Mouse (Mus musculus) thymus, postnatal 0 days (tissue): ENCODE data around the gene Polr2c. TPM values are rescaled to one million over a fixed set of nuclear protein-coding genes. Genes with fewer than 3 reads are reported as not detected.

Experiments
- DNase-seq: peaks from one replicate; pipeline ENCODE4 v3.0.0-alpha.2; 2015; ENCODE audit warnings: low spot score
- polyA plus RNA-seq: library from polyadenylated mRNA; unstranded; fragments of >200 nt; fragmentation: Nextera tagmentation; extraction: Ambion mirVana; gene quantifications from 2 replicates; pipeline ENCODE4 v1.2.1, GENCODE M21; 2015

The Polr2c gene
- polyA plus RNA-seq, 1 experiment from 2014 or later, result 139 TPM

GRCm38 (mm10) chr8:94922176-94922575 lies 64.9 kb downstream of the Polr2c start:
- no peak for DNase-seq

GRCm38 (mm10) chr8:94922602-94923001 lies 65.4 kb downstream of the Polr2c start:
- peak; percentile 34 for DNase-seq

Other genes with a start within 250 kb of the Polr2c start
- gene Arl2bp, start 190.8 kb upstream of the Polr2c start, polyA plus RNA-seq, result 75.9 and 92.2 TPM in 2 replicates
- gene Pllp, start 161.2 kb upstream of the Polr2c start, polyA plus RNA-seq, result 0.44 and 0.90 TPM in 2 replicates
- gene Ccl22, start 111.9 kb upstream of the Polr2c start, polyA plus RNA-seq, result 24.8 and 28.7 TPM in 2 replicates
- gene Cx3cl1, start 85.4 kb upstream of the Polr2c start, polyA plus RNA-seq, result 5.6 and 9.6 TPM in 2 replicates
- 23.8 and 28.6 TPM in 2 replicates for gene Ccl17, start 47.0 kb upstream of the Polr2c start, polyA plus RNA-seq
- gene Coq9, start 19.1 kb upstream of the Polr2c start, polyA plus RNA-seq, result 45.5 and 48.3 TPM in 2 replicates
- 103 and 112 TPM in 2 replicates for gene Ciapin1, start 19.1 kb upstream of the Polr2c start, polyA plus RNA-seq
- 3.8 TPM in 2 replicates for gene Dok4, start 18.9 kb downstream of the Polr2c start, polyA plus RNA-seq
- gene Ccdc102a, start 60.6 kb downstream of the Polr2c start, polyA plus RNA-seq, result 7.8 and 9.4 TPM in 2 replicates
- gene Adgrg5, start 66.2 kb downstream of the Polr2c start, polyA plus RNA-seq, result 5.4 and 5.5 TPM in 2 replicates
- gene Adgrg1, start 117.3 kb downstream of the Polr2c start, polyA plus RNA-seq, result 37.8 and 43.2 TPM in 2 replicates
- 8.5 and 9.7 TPM in 2 replicates for gene Adgrg3, start 160.2 kb downstream of the Polr2c start, polyA plus RNA-seq
- 1.3 TPM in 2 replicates for gene Drc7, start 197.7 kb downstream of the Polr2c start, polyA plus RNA-seq
- gene Katnb1, start 223.7 kb downstream of the Polr2c start, polyA plus RNA-seq, result 20.1 and 20.3 TPM in 2 replicates